Mouse (Mus musculus) embryo, embryonic 11.5 days (tissue): ENCODE data around the gene Cd9.
"Not testable (repeated sequence)": the region's sequence is repeated elsewhere in the genome, so short reads cannot be mapped to it uniquely, and the experiment has no call there.

Experiments used
- DNase-seq: peaks from one replicate; pipeline ENCODE4 v3.0.0-alpha.2; 2012; ENCODE audit warnings: low read depth, low spot score

The Cd9 gene

DNA sequence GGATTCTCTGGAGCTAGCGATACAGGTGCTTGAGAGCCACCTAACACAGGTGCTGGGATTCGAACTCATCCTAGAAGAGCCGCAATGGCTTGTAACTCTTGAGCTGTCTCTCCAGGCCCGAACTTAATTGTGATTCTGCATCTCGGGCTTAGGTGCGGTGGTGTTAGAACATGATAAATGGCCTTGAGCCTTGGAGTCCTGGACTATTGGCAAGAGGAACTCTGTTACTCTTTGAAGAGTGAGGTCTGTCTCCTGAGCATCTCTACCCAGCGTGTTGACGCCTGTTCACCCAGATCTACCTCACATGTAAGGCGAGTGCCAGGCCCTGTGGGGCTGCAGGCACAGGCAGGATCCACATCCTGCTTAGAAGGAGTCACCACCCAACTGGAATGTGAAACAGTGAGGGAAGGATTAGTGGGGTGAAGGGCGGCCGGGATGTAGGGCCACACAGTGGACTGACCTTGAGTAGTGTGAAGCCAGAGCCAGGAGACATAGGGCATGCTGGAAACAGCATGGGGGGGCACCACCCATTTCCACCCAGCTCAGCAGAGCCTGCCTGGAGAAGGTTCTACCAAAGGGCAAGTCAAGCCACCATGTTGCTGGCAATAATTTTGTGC is 8.7 kb upstream of the Cd9 start:
- DNase-seq = no peak

DNA sequence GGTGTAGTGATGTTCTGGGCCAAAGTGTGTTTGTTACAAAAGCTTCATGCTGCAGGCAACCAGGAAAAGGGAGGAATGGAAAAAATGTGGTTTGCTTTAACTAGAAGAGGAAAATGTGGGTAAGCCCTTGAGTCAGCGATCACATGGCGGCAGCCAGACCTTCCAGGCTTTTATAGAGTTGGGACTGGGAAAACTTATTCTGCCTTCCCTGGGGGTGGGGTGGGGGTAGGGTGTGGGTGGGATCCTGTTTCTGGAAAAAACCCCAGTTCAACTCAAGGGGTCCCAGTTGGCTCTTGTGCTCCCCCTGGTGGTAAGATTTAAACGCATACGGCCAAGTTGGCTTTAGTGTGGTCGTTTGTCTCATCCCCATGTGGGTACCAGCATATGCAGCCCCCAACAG is 3.5 kb upstream of the Cd9 start:
- DNase-seq = peak; percentile 43

DNA sequence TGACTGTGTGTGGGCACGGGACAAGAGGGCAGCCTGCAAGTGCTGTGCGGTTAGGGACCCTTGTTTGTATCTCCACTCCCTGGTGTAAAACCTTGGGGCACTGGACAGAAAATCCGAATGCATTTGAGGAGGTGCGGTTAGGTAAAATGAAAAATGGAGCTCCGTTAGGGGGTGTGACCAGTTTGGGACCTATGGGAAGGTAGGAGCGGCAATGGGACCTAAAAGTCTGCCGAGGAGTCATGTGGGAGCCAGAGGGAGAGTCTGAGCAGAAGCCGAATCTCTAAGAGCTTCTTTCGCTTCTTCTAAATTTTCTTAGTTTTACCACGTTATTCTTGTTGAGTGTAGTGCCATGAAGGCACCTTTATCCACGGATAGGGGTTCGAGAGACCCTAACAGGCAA is 1.8 kb upstream of the Cd9 start:
- no peak for DNase-seq

DNA sequence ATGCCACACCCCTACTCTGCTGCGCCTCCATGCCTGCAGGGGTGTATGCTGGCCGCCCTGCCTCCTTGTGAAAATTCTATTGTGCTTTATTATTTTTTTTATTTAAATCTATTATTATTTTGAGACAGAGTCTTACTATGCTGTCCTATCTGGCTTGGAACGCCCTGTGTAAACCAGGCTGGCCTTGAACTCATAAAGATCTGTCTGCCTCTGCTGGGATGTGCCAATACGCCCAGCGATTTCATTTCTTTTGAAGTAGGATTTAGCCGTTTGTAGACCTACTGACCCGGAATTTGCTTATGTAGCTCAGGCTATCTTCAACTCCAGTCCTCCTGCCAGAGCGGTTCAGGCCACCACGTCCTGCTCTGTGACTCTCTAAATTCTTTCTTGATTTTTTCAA is 770 bp upstream of the Cd9 start:
- no peak for DNase-seq

DNA sequence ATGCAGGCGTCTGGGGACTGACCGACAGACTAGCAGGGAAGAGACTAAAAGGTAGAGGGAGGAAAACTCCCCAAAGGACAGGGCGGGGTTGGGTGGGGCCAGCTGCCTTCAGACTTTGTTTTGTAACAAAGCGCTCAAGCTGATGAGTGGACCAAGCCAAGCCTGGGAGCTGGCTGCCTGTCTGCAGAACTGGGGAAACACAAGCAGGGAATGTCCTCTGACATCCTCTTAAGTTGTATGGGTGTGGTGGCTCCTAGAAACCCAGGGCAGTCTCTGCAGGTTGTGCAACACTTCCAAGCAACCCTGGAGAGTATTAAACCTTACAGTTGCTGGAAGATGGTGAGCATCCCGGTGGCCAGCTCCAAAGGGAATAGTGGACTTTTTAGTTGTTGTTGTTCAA is 1.4 kb downstream of the Cd9 start:
- DNase-seq = no peak

DNA sequence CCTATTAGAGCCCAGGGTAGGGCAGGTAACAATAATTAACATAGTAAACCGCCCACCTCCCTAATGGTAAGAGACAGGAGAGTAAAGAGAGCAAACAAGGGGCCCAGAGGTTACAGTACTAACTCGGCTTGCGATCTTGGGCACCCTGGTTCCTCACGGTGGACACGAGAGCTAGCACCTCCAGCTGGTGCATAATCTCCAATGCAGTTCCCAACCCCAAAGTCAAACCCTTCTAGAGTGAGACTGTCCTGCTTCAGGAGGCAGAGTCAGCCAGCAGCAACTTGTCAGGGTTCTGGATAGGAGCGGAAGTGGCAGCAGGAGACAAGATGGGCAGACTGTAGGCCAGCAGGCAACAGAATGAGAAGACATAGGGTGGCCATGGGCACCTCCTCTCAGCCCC is 1.9 kb downstream of the Cd9 start:
- DNase-seq = no peak

DNA sequence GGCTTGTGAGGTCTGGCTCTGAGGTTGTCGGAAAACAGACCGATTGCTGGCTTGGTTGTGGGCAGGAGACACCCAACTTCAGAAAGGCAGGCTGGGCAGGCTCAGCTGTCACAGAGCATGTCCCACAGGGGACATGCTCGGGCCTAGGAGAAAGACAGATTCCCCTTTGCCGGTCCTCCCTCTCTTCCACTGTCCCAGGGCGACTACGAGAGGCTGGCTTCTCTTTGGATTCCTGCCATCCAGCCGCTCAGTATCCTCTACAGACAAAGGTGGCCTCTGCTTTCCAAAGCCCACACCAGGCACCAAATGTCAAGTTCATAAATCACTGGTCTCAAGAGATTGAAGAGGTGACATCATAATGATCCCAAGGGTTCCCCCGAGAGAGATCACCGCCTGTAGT is 2.6 kb downstream of the Cd9 start:
- no peak for DNase-seq

DNA sequence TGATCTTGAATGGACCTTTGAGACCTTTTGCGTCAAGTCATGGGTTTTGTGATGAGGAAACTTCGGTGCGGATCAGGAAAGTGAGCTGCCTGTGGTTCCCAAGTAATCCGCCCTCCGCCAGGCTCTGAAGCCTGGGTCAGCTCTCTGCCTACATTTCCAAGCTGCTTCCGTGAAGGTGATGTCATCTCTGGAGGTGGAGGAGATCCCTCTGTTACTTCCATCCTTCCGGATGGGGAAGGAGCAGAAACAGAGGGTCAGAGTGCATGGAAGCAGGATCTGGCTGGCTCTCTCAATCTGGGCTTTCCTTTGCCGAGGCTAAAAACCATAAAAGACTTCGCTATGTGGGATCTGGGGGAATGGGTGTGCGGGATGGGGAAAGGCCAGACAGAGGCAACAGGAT is 3.2 kb downstream of the Cd9 start:
- no peak for DNase-seq

DNA sequence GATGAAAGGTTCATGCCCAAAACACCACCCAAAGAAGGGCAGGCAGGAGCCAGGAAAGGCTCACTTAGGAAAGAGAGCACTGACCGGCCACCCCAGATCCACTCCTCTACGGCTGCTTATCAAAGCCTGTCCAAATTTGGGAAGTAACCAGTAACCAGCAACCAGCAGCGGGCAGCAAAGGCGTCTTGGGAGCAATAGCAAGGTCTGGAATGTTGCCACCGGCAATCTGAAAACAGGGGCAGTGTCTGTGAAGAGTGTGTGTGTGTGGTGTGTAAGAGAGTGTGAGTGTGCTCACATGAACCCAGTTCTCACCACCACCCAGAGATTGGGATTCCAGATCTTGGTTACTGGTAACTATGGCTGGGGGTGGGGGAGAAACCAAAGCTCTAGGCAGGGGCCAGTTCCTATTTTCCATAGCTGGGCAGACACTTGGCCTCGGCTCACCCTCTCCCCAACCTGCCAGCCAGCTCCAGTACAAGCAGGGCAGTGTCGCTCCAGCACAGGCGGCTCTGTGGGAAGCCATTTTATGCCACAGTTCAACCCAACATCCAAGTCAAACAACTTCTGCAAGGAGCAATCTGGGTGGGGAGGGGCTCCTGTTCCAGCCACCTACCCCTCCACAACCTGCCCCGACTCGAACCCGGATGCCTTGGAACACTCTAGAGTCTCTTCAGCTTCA is 4.6 kb downstream of the Cd9 start:
- DNase-seq = no peak

DNA sequence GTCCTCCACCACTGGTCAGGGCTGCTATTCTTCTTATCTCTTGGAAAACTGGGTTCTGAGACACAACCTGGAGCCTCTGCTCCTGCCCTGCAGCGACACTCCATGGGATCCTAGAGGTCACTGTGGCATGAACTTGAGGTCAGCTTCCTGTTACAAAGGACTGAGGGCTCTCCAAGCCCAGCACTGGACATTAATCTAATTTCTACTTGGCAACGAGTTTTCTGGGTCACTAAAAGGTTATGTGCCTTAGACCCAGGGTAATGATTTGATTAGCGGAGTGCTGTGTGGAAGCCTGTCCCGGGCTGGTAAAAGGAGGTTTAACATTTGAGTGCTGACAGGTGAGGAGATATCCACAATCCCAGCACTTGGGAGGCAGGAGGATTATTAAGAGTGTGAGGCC is 9.0 kb downstream of the Cd9 start:
- no peak for DNase-seq

DNA sequence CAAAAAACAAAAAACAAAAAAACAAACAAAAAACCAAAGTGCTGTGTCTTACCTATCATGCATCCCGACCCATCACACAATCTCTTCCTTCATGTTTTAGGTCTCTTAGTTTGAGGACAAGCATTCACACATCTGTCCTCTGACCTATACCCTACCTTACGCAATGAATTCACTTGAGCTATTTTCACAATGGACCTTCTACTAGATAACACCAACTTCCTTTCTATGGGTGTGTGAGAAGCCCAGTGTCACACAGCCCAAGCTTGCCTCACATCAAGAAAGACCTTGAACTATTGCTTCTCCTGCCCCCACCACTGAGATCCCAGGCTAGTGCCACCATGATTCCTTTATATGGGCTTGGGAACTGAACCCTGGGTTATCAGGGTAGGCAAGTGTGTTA is 9.9 kb downstream of the Cd9 start:
- DNase-seq = no peak

DNA sequence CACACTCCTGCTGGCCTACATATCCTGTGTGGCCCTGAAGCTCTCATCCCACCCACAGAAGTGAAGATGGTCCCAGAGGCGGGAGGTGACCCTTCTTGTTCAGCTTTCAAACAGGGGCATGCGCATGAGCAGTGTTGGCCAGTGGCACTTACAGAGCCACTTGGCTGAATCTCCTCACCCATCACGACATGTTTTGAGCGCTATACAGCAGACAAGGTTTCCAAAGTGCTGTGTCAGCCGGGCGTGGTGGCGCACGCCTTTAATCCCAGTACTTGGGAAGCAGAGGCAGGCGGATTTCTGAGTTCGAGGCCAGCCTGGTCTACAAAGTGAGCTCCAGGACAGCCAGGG is 10.3 kb downstream of the Cd9 start:
- DNase-seq = not testable (repeated sequence)

DNA sequence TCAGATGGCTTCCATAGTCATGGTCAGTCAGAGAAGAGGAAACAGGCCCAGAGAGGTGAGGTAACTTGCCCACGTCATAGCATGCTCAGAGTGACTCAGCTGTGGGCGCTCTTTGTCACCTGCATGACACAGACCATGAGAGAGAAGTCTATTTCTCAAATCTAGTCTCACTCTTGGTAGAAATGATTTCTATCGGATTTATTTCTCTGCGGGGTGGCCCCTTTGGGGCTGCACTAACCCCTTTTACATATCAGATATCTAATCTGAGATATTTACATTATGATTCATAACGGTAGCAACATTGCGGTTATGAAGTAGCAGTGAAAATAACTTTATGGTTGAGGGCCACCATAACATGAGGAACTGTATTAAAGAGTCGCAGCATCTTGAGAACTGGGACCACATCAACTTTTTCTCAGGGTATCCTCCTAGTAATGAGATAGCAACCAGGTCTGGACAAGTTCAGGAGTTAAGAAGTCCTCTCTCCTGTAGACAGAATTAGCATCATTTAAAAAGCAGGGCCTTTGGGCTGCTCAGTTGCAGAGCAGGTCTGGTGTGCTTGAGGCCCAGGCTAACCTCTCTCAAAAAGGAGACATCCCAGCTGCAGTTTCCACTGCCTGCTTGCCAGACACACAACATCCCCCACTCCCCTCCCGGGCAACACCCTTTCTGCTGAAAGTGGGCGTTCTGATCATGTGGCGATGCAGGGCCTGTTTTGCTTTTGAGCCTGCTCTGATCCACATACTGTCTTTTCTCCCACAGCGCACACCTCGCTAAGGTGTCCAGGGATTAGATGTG is 10.9 kb downstream of the Cd9 start:
- no peak for DNase-seq

DNA sequence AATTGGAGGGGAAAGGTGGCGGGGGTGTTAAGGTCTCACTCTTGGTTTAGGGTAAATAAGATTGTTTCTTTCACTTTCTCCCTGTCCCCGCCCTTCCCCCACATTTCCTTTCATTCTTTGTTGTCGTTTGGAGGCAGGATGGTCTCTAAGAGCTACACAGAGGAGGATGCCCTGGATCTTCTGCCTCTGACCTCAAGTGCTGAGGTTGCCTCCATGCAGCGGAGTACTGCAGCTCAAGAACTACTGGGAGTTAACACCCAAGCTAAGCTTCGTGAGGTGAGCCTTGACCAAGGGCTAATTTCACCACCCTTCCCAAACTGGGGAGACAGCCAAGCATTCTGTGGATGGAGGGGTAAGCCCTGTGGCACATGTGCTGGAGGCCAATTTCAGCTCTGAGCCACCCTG is 12.2 kb downstream of the Cd9 start:
- DNase-seq = no peak

DNA sequence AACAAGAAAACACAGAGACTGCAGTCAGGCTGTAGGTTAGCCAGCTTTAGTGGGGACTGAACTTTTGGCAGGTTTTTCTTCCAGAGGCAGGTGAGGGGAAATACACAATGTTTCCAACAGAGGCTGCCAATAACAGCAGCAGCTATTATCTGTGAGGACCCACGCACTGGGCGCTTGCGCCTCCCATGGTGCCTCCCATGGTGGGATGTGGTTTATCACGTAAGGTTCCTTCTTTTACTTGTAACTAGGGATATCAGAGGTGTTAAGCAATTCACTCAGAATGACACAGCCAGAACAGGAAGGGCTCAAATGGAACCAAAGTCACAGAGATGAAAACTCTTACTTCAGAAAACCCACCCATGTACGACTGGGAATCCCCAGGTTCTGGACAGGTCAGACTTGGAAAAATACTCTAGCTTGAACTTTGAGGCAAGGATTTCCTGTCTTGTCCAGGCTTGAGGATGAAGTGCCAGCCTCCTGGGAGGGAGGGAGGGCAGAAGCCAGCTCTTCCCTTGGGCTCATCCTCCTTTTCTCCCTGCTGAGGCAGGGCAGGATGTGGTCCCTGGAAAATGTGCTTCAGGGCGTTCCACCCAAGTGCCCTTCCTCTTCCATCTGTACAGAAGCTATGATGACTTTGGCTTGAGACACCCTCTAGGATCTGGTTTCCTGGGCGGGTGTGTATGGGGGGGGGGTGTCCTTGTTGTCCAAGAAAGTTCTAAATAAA is 12.8 kb downstream of the Cd9 start:
- DNase-seq = no peak

DNA sequence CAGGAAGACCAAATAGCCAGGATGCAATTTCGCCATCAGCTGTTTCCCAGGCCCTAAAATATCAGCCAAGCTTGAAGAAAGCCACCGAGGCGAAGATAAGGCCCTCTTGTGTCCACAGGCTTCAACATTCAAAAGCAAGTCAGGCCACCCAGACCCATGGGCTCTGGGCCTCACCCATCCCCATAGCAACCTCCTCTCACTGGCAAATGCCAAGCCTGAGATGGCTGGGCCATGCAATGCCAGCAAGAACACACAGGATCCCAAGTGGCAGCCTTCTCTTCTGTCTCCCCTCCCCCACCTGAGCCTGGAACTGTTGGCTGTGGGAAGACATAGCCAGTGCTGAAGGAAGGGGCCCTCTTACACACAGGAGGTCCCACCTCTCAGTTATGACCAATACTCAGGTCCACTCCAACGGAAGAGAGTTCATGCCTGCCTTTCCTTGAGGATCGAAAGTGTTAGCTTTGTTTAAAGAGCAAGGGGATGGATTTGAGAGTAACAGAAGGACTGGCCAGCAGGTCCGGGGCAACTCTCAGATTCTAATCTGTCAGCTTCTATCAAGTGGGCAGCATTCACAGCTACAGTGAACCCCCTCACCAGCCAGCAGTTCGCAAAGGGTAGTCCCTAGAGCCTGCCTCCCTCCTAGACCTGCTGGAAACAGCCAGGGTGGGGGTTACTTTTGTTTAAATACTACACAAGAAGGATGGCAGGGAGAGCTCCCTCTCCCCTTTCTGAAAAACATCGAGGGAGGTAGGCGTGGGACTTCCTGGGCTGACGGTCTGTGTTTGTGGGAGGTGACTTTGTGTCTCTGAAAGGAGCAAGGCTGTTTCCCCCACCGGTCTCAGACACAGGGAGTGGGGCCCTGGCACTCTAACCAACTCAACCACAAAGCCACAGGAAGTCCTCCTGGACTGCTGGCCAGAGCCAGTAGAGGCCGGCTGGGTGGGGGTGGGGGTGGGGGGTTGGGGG is 13.9 kb downstream of the Cd9 start:
- DNase-seq = no peak

DNA sequence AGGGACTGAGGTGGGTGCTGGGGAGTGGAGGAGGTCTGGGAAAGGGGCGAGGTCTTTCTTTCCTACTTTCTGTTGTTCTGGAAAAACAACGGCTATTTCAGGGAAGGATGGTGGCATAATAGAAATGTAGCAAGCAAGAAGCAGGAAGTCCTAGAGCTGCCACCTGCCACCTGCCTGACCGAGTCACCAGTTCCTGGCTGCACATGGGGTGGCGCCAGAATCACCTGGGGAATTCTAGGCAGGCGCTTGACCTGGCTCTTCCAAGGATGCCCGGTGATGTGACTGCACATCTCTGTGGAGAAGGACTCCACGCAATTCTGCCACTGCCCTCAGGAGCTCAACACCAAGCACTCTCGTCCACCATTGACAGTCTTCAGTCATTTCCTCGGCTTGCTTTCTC is 15.2 kb downstream of the Cd9 start:
- no peak for DNase-seq

DNA sequence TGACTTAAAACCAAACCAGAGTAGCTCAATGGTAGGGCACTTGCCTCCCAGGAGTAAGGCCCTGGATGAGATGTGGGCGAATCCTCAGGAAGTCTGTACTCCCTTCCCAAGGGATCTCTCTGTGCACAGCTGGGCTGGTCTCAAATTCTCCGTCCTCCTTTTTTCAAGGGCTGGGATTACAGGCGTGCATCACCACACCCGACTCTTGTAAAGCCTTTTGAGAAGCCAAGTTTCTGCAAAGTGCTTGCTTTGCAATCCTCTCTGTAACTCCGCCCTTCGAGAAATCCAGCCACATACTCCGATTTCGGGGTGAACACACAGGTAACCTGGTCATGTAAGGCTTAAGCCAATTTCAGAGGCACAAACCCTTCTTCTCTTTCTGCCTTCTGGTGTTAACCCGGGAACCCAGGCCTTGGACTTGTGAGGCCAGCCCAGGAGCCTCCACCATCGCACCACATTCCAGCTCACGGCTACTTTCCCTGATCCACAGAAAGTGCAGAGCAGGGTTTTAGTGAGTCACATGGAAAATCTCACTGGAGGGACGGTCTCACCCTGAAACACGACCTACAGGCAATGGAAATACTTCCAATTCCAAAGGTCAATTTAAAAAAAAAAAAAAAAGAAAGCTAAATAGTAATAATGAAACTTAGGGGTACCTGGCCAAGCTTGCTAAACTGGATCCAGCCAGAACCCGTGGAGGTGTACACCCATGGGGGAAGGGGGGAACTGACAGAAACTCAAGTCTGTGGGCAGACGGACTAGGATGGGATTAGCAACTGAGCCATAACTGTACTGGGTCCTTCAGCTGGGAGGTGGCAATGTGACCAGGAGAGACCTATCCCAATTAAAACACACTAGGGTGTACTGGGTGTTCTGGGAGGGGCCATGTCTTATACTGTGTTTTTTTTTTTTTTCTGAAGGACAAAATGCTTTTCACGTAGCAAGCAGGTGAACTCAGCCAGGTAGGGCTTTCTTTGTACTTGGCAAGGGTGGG is 16.2 kb downstream of the Cd9 start:
- no peak for DNase-seq

DNA sequence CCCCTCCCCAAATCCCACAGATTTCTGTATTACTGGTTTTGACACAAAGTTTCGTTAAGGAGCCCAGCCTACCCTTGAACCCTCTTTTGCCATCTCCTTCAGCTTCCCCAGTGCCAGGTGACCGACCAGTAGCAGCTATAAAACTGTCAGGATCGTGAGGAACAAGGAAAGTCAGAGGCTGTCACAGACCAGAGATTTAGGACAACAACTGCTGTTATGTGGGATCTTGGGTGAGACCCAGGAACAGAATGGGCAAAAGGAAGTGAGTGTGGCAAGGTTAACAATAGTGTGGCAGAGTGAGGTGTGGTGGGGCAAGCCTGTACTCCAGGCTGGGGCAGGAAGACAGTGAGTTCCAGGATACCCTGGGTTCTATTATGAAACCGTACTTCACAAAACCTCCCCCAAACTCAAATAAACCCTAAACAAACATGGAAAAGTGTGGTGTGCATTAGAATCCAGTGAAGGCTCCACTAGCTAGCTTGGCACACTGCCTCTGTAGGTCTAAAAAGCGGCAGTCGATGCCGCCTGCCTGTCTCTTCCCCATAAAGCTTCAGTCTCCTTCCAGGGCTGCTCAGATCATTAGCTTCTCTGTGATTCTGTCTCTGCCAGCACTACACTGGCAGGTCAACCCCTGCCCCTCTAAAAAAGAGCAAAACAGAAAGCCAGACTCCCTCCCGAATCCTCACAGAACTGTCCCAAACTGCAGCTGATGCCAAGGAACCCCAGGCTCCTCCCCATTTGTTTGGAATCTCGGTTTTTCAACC is 17.6 kb downstream of the Cd9 start:
- no peak for DNase-seq
